Mouse (Mus musculus) embryonic facial prominence, embryonic 15.5 days (tissue): ENCODE results near the gene Gm4763. TPM values are rescaled to one million over a fixed set of nuclear protein-coding genes. Genes with fewer than 3 reads are reported as not detected.
"Not testable (repeated sequence)": the region's sequence is repeated elsewhere in the genome, so short reads cannot be mapped to it uniquely, and the experiment has no call there.

ENCODE experiments used
- ATAC-seq: fragments of 200-750 bp; cut with Nextera tagmentation; 2 replicates; pipeline ENCODE4 v1.8.0; 2017; ENCODE audit warnings: low read depth, moderate TSS enrichment; ENCODE audit not compliant: insufficient number of reproducible peaks, low FRiP score, low TSS enrichment
- H3K27ac ChIP-seq: fragments of 300-500 bp; sonication (generic); replicated peaks from 2 replicates; pipeline ENCODE4 v1.5.1; 2015; ENCODE audit warnings: mild to moderate bottlenecking, inconsistent platforms
- H3K27me3 ChIP-seq: fragments of 300-500 bp; sonication (generic); 2 replicates; pipeline ENCODE4 v1.6.1; 2015; ENCODE audit warnings: inconsistent platforms
- H3K36me3 ChIP-seq: fragments of 300-500 bp; sonication (generic); 2 replicates; pipeline ENCODE4 v1.6.1; 2015; ENCODE audit warnings: mild to moderate bottlenecking, inconsistent platforms
- H3K4me1 ChIP-seq: fragments of 300-500 bp; sonication (generic); 2 replicates; pipeline ENCODE4 v1.6.1; 2015; ENCODE audit warnings: inconsistent platforms
- H3K4me2 ChIP-seq: fragments of 300-500 bp; sonication (generic); replicated peaks from 2 replicates; pipeline ENCODE4 v1.6.1; 2015; ENCODE audit warnings: mild to moderate bottlenecking, inconsistent platforms
- H3K4me3 ChIP-seq: fragments of 300-500 bp; sonication (generic); replicated peaks from 2 replicates; pipeline ENCODE4 v1.5.1; 2015; ENCODE audit warnings: mild to moderate bottlenecking, inconsistent platforms
- H3K9ac ChIP-seq: fragments of 300-500 bp; sonication (generic); 2 replicates; pipeline ENCODE4 v1.6.1; 2015; ENCODE audit warnings: inconsistent platforms
- H3K9me3 ChIP-seq: fragments of 300-500 bp; sonication (generic); replicated peaks from 2 replicates; pipeline ENCODE4 v1.6.1; 2016; ENCODE audit warnings: inconsistent platforms
- WGBS: fragments of 180-500 bp; shearing (Covaris S2); methylation state at CpG from one replicate; pipeline ENCODE4 v1.1.7; 2015; 5-methylcytosine and 5-hydroxymethylcytosine counted together
- polyA plus RNA-seq: library from polyadenylated mRNA; unstranded; fragments of >200 nt; fragmentation: Nextera tagmentation; extraction: Ambion mirVana; gene quantifications from 2 replicates; pipeline ENCODE4 v1.2.1, GENCODE M21; 2015

Gene Gm4763
- not detected in 2 replicates for polyA plus RNA-seq

DNA sequence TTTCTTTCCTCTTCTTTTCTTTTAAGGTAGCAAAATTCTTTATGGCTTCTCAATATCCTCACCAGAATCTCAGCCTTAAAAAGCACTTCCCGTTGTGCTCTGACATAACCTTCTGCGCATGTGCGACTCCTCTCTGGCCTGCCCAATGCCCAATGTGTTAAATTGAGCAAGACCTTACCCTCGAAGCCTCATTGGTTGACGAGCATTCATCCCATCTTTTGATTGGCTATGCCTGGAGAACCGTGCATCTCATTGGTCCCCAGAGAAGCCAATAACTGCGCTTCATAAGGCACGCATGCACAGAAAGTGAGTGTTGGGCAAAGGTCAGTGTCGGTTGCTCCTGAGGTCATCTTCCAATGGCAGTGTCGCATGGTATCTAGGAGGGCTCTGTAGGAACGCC is at the start of gene Gm4763:
TSS of gene Gm4763 (minus strand) at position 101 of the 400 bp plus-strand sequence.
- not testable (repeated sequence) for H3K9me3 ChIP-seq, H3K27me3 ChIP-seq, H3K36me3 ChIP-seq, H3K4me2 ChIP-seq, H3K4me1 ChIP-seq, ATAC-seq, H3K4me3 ChIP-seq, H3K9ac ChIP-seq, H3K27ac ChIP-seq
- 90% methylated on average over 11 of the region's 11 CpGs for WGBS

DNA sequence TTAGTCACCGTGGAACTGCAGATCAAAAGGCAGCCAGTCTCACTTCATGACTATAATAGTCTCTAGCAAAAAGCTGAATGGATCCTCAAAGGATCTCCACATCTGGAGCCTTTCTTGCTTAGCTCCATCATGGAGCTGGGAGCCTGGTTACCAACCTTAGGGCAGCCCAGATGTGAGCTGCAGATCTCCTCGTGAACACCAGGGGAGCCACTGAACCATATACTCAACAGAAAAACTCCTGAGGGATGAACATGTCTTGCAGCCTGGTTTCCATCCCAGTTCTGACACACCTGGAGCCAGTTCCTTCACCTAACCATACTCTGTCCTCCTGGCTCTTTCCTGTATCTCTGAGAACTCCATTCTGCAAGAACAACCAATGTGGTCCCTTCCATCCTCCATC is 49.4 kb upstream of the Gm4763 start:
- H3K4me2 ChIP-seq: no peak overlapping the region
- WGBS: 67% methylated on average over 2 of the region's 2 CpGs
- no peak overlapping the region for H3K27ac ChIP-seq
- no peaks in the 10 kb centered on the region for H3K36me3 ChIP-seq
- no peaks in the 10 kb centered on the region for H3K27me3 ChIP-seq
- H3K9ac ChIP-seq: no peak overlapping the region
- no peaks in the 10 kb centered on the region for H3K9me3 ChIP-seq
- ATAC-seq: no peak
- no peaks in the 10 kb centered on the region for H3K4me1 ChIP-seq
- H3K4me3 ChIP-seq: no peak overlapping the region

DNA sequence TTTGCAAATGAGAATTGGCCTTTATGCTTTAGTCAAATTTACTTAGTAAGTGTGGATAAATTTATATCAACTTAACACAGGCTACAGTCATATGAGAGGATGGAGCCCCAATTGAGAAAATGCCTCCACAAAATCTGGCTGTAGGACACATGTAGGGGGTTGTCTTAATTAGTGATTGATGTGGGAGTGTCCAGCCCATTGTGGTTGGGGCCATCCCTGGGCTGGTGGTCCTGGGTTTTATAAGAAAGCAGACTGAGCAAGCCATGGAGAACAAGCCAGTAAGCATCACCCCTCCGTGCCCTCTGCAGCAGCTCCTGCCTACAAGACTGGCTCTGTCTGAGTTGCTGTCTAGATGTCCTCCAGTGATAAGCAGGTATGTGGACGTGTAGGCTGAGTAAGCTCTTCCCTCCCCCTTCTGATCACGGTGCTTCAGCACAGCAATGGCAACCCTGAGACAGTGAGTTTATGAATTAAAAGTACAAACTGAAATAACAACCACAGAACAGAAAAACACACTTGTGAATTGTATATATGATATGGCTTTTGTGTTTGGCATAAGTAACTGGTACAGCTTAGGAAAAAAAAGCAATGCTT is 47.3 kb upstream of the Gm4763 start:
- WGBS: 39% methylated on average over 3 of the region's 3 CpGs
- H3K36me3 ChIP-seq: no peaks in the 10 kb centered on the region
- no peak overlapping the region for H3K4me2 ChIP-seq
- ATAC-seq: no peak
- no peaks in the 10 kb centered on the region for H3K27me3 ChIP-seq
- H3K4me3 ChIP-seq: no peak overlapping the region
- no peak overlapping the region for H3K27ac ChIP-seq
- no peak overlapping the region for H3K9ac ChIP-seq
- H3K9me3 ChIP-seq: no peaks in the 10 kb centered on the region
- no peaks in the 10 kb centered on the region for H3K4me1 ChIP-seq

DNA sequence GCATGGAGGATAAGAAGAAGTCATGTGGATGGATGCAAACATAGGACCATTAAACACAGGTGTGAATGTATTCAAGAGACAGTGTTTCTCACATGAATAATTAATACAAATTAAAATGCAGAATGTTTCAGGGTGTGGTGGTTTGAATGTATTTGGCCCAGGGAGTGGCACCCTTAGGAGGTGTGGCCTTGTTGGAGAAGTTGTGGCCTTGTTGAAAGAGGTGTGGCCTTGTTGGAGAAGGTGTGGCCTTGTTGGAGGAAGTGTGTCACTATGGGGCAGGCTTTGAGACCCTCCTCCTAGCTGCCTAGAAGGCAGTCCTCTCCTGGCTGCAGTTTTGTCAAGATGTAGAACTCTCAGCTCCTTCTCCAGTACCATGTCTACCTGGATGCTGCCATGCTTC is 44.7 kb upstream of the Gm4763 start:
- no peak overlapping the region for H3K4me3 ChIP-seq
- no peaks in the 10 kb centered on the region for H3K36me3 ChIP-seq
- H3K9ac ChIP-seq: no peak overlapping the region
- no peaks in the 10 kb centered on the region for H3K9me3 ChIP-seq
- ATAC-seq: no peak
- H3K27ac ChIP-seq: no peak overlapping the region
- H3K27me3 ChIP-seq: no peaks in the 10 kb centered on the region
- H3K4me2 ChIP-seq: no peak overlapping the region
- no peaks in the 10 kb centered on the region for H3K4me1 ChIP-seq

DNA sequence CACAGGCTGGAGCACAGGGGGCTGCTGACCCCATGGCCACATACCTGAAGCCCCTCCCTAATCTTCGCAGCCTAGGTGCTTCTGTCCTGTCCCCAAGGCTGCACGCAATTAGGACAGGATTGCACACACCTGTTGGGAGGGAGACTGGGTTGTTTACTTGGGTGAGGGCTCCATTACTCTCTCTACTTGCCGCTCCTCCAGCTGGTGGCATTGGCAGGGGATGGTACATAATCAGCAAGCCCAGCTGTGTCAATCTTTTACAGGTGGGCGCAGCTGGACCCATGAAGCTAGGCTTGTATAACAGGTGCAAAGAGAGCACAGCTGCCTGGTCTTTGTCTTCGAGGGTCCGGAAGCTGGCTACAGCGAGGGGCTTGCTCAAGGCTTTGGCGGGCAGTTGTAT is 35.9 kb upstream of the Gm4763 start:
- Histone ChIP-seq H3K4me1 (peaks cover 4% of the 10 kb centered on the region; the same call in 1 of the 2 replicates), H3K27me3 (no peaks in the 10 kb centered on the region), H3K36me3 (no peaks in the 10 kb centered on the region), H3K4me3 (no peak overlapping the region), H3K9me3 (no peaks in the 10 kb centered on the region), H3K4me2 (no peak overlapping the region), H3K27ac (no peak overlapping the region), H3K9ac (no peak overlapping the region)
- WGBS: 75% methylated on average over 8 of the region's 8 CpGs
- no peak for ATAC-seq

DNA sequence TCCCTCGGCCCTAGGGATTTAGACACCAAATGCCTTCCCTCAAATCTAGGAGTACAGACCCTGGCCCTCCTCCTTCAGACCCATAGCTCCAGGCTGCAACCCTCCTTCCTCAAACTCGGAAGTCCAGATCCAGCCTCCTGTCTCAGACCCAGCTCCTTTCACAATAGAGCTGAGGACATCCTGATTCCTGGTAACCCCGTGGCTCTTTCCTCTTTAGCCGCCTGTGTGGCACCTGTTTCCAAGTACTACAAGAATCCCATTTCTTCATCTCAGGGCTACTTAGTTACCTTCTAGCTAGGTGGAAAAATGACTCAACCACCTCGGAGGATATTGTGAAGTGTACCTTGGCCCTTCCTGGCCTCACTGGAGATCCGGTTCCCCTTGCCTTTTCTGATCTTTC is 34.5 kb upstream of the Gm4763 start:
- Histone ChIP-seq H3K9me3 (no peaks in the 10 kb centered on the region), H3K27me3 (no peaks in the 10 kb centered on the region), H3K27ac (no peak overlapping the region), H3K4me3 (no peak overlapping the region), H3K9ac (no peak overlapping the region), H3K4me2 (no peak overlapping the region), H3K4me1 (peaks cover 4% of the 10 kb centered on the region; the same call in 1 of the 2 replicates), H3K36me3 (no peaks in the 10 kb centered on the region)
- 71% methylated on average over 6 of the region's 6 CpGs for WGBS
- no peak for ATAC-seq

DNA sequence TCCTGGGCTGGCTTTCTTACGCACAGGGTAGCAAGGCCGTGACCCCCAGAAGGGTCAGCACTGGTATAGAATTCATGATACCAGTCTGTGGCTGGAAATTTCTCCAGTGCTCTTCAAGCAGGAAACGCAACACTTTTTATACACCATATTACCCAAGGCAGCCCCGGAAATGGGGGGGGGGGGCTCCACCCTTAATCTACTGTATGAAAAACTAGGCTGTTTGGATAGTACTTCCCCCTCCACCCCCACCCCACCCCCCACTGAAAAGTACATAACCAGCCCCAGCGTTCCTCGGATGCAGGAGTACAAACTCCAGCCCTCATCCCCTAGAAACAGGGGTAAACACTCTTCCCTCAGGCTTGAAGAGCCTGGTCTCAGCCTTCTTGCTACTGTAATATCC is 33.5 kb upstream of the Gm4763 start, which contains the start of gene Cd177:
TSS of gene Cd177 (minus strand) at position 101 of the 400 bp plus-strand sequence.
- 66% methylated on average over 6 of the region's 6 CpGs for WGBS
- H3K36me3 ChIP-seq: no peaks in the 10 kb centered on the region
- H3K4me2 ChIP-seq: no peak within 1 kb of the TSS
- H3K27me3 ChIP-seq: no peaks in the 10 kb centered on the region
- H3K4me3 ChIP-seq: no peak within 1 kb of the TSS
- no peak within 1 kb of the TSS for H3K27ac ChIP-seq
- H3K9ac ChIP-seq: no peak within 1 kb of the TSS
- peaks cover 4% of the 10 kb centered on the region; the same call in 1 of the 2 replicates for H3K4me1 ChIP-seq
- no peaks in the 10 kb centered on the region for H3K9me3 ChIP-seq
- ATAC-seq: no peak

DNA sequence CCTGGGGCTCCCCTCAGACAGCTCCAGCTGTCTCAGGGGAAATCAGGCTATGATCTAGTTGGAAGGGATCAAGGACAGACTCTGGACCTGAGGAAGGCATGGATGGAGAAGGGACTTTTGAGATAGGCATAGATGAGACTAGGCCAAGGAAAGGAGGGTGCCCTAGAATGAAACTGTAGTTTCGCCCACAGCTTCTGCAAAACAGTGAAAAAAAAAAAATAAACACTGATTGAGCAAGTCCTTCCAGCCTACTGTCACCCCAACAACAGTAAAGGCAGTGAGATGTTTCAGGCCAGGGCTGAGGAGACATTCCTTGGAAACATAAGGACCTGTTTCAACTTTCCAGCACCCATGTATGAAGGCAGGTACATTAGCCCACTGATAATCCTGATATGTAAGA is 31.8 kb upstream of the Gm4763 start:
- H3K27ac ChIP-seq: no peak overlapping the region
- H3K9me3 ChIP-seq: no peaks in the 10 kb centered on the region
- no peaks in the 10 kb centered on the region for H3K36me3 ChIP-seq
- 95% methylated on average over 1 of the region's 1 CpGs for WGBS
- H3K27me3 ChIP-seq: no peaks in the 10 kb centered on the region
- peaks cover 4% of the 10 kb centered on the region; the same call in 1 of the 2 replicates for H3K4me1 ChIP-seq
- H3K9ac ChIP-seq: no peak overlapping the region
- H3K4me3 ChIP-seq: no peak overlapping the region
- ATAC-seq: no peak
- H3K4me2 ChIP-seq: no peak overlapping the region

DNA sequence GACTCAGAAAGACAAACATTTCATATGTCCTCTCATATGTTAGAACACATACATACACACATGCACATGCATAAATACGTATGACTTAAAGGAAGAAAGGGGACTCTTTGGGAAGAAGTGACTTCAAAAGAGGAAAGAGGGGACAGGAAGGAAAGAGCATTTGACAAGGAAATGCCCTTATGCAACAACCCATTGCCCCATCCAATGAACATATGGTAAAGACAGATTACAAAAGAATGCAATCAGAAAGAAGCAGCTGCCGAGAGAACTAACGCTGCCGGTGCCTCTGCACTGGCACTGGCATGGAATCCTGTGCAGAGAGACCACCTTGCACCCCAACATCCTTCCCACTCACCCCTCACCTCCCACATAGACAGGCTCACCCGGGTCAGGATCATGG is 26.8 kb upstream of the Gm4763 start:
- Histone ChIP-seq H3K36me3 (no peaks in the 10 kb centered on the region), H3K27me3 (no peaks in the 10 kb centered on the region), H3K27ac (no peak overlapping the region), H3K9me3 (no peaks in the 10 kb centered on the region), H3K4me3 (no peak overlapping the region), H3K9ac (no peak overlapping the region), H3K4me2 (no peak overlapping the region), H3K4me1 (no peaks in the 10 kb centered on the region)
- ATAC-seq: no peak
- 69% methylated on average over 5 of the region's 5 CpGs for WGBS

DNA sequence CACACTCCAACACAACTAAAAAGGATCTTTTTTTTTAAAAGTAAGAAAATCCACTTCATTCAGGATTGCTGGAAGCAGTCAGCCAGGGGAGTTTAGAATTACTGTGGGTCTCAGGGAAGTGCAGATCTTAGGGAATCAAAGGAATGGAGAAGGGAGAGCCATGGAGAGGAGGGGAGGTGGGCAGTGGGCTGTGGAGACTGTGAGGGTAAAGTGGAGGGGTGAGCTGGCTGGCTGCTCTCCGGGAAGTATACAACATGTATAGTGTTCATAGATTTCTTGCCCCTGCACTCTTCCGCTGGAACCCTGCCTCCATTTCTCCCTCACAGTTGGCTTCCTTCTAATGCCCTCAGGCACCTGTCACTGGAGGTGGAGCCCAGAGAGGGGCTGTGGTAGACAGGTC is 24.9 kb upstream of the Gm4763 start:
- Histone ChIP-seq H3K9ac (no peak overlapping the region), H3K27me3 (no peaks in the 10 kb centered on the region), H3K4me1 (no peaks in the 10 kb centered on the region), H3K27ac (no peak overlapping the region), H3K9me3 (no peaks in the 10 kb centered on the region), H3K36me3 (no peaks in the 10 kb centered on the region), H3K4me3 (no peak overlapping the region), H3K4me2 (no peak overlapping the region)
- WGBS: 55% methylated on average over 2 of the region's 2 CpGs
- no peak for ATAC-seq

DNA sequence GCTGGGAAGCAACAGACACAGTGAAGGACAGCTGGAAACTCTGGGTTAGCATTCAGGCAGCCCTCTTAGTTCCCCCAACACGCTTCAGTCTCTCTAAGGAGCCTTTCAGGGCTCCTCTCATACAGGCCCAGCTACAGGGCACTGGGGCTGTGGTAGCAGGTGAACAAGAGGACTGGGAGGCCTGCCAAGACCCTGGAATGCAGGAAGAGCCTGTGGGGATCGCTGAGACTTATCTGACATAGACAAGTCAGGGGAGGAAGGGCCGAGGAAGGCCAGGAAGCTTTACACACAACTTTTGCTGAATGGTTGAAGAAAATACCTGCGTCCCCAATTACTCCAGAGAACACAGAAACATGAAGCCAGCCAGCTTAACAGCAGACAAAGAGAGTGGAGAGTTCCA is 24.0 kb upstream of the Gm4763 start:
- H3K9me3 ChIP-seq: no peaks in the 10 kb centered on the region
- no peaks in the 10 kb centered on the region for H3K4me1 ChIP-seq
- H3K27ac ChIP-seq: no peak overlapping the region
- no peaks in the 10 kb centered on the region for H3K27me3 ChIP-seq
- ATAC-seq: no peak
- H3K4me3 ChIP-seq: no peak overlapping the region
- H3K36me3 ChIP-seq: no peaks in the 10 kb centered on the region
- no peak overlapping the region for H3K9ac ChIP-seq
- H3K4me2 ChIP-seq: no peak overlapping the region
- 26% methylated on average over 4 of the region's 4 CpGs for WGBS

DNA sequence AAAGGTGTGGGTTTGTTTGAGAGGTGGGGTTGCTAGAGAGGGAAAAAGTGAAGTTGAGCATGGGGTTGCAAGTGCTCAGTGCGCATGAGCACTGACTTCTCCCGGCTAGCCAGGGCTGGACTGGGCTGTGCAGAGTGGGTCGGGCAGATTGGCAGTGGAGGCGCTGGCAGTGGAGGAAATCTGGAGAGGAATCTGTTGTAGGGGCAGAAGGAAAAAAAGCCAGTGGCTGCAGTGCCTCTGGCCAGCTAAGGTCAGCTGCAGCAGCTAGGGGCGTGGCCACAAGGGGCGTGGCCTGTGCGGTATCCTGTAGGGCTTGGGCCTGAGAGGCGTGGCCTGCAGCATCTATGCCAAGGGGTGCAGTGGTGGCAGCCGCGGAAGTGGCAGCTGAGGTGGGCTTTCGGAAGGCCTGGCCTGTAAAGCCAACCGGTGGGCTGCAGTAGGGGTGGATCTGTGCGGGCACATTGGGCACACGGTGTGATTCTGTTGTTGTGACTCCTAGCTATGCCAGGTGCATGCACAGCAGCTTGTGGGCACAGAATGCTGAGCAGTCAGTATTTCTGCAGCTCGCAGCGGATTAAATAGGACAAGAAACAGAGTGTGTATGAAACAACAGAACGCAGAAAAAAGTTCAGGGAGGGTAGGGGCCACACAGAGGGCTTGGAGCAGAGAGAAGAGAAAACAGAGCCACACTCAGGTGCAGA is 9.4 kb upstream of the Gm4763 start:
- no peak overlapping the region for H3K9ac ChIP-seq
- 18% methylated on average over 17 of the region's 17 CpGs for WGBS
- no peaks in the 10 kb centered on the region for H3K9me3 ChIP-seq
- H3K27me3 ChIP-seq: no peaks in the 10 kb centered on the region
- no peaks in the 10 kb centered on the region for H3K36me3 ChIP-seq
- H3K4me3 ChIP-seq: no peak overlapping the region
- peak overlapping the region; percentile 28 for H3K4me2 ChIP-seq
- H3K27ac ChIP-seq: no peak overlapping the region
- H3K4me1 ChIP-seq: 0 out of 2 replicates have a peak, but pooled peaks cover 8% of the 10 kb centered on the region
- ATAC-seq: no peak
